Mouse (Mus musculus) cortical plate, adult 2 months (tissue): Measurements from ENCODE around the gene Fignl1.

Experiments
- CTCF ChIP-seq: fragments of 200-500 bp; IDR thresholded peaks from 2 replicates; pipeline ENCODE4 v1.5.1; 2011; ENCODE audit warnings: mild to moderate bottlenecking, control low read depth, low read length; ENCODE audit not compliant: insufficient read depth; ENCODE audit errors: extremely low read depth
- POLR2A ChIP-seq: fragments of 200-500 bp; IDR thresholded peaks from 2 replicates; pipeline ENCODE4 v1.6.1; 2011; ENCODE audit warnings: mild to moderate bottlenecking, low read length, control low read depth; ENCODE audit not compliant: insufficient read depth; ENCODE audit errors: extremely low read depth

- TF ChIP-seq CTCF (no peak), POLR2A (no peak)
These were observed 8.5 kb downstream of the Fignl1 start for GRCm38 (mm10) chr11:11800304-11800703.
